Mouse (Mus musculus): ENCODE measurements at regions not wholly inside any gene's neighbourhood (a gene's known extent, or its start where the extent isn't known, plus 50 kb on each side); places are given as distances from the start of the nearest gene placed in this dataset.

- Histone ChIP-seq H3K27me3 (ENCODE audit: control insufficient read depth, insufficient read depth, low read depth, low read length) (no peaks in the 10 kb centered on the region), H3K4me1 (replicated peaks; ENCODE audit: control insufficient read depth, insufficient read depth, low read length) (peaks cover 7% of the 10 kb centered on the region; the same call in 1 of the 2 replicates), H3K4me3 (ENCODE audit: low read length) (no peak overlapping the region), H3K9me3 (ENCODE audit: control insufficient read depth, low read length) (no peaks in the 10 kb centered on the region), H3K36me3 (ENCODE audit: control insufficient read depth, insufficient read depth, low read length) (no peaks in the 10 kb centered on the region), H3K27ac (ENCODE audit: low read length) (peak overlapping the region; percentile 88), H3K4me2 (ENCODE audit: low read depth, low read length) (no peak overlapping the region), H3K9ac (ENCODE audit: low read length) (no peak overlapping the region)
- 15% methylated on average over 1 of the region's 1 CpGs for WGBS
- ATAC-seq (ENCODE audit: low read depth): peak; percentile 27
These were observed 117.6 kb upstream of the Cdkn2b start for GRCm38 (mm10) chr4:89428465-89428864.

GRCm38 (mm10) chr4:89427345-89428293 lies 116.8 kb upstream of the Cdkn2b start:
- 31% methylated on average over 9 of the region's 9 CpGs for WGBS
- H3K36me3 ChIP-seq (ENCODE audit: control insufficient read depth, insufficient read depth, low read length): no peaks in the 10 kb centered on the region
- H3K4me2 ChIP-seq (ENCODE audit: low read depth, low read length): 0 out of 2 replicates have a peak overlapping the region, but pooled peaks have one; percentile 31
- H3K27ac ChIP-seq (ENCODE audit: low read length): peak overlapping the region; percentile 88
- H3K4me3 ChIP-seq (ENCODE audit: low read length): no peak overlapping the region
- peak; percentile 95 for ATAC-seq (ENCODE audit: low read depth)
- H3K4me1 ChIP-seq (replicated peaks; ENCODE audit: control insufficient read depth, insufficient read depth, low read length): peaks cover 7% of the 10 kb centered on the region; the same call in 1 of the 2 replicates
- no peaks in the 10 kb centered on the region for H3K27me3 ChIP-seq (ENCODE audit: control insufficient read depth, insufficient read depth, low read depth, low read length)
- H3K9ac ChIP-seq (ENCODE audit: low read length): no peak overlapping the region
- no peaks in the 10 kb centered on the region for H3K9me3 ChIP-seq (ENCODE audit: control insufficient read depth, low read length)

- no peaks in the 10 kb centered on the region for H3K36me3 ChIP-seq (ENCODE audit: control insufficient read depth, insufficient read depth, low read length)
- no peak overlapping the region for H3K4me2 ChIP-seq (ENCODE audit: low read depth, low read length)
- 30% methylated on average over 2 of the region's 2 CpGs for WGBS
- no peak overlapping the region for H3K9ac ChIP-seq (ENCODE audit: low read length)
- peaks cover 7% of the 10 kb centered on the region; the same call in 1 of the 2 replicates for H3K4me1 ChIP-seq (replicated peaks; ENCODE audit: control insufficient read depth, insufficient read depth, low read length)
- no peaks in the 10 kb centered on the region for H3K27me3 ChIP-seq (ENCODE audit: control insufficient read depth, insufficient read depth, low read depth, low read length)
- H3K9me3 ChIP-seq (ENCODE audit: control insufficient read depth, low read length): no peaks in the 10 kb centered on the region
- H3K27ac ChIP-seq (ENCODE audit: low read length): no peak overlapping the region
- H3K4me3 ChIP-seq (ENCODE audit: low read length): no peak overlapping the region
- no peak for ATAC-seq (ENCODE audit: low read depth)
These were observed 115.1 kb upstream of the Cdkn2b start for GRCm38 (mm10) chr4:89425916-89426315.

GRCm38 (mm10) chr4:89421694-89422354 lies 111.0 kb upstream of the Cdkn2b start:
- peak; percentile 95 for ATAC-seq (ENCODE audit: low read depth)
- Histone ChIP-seq H3K4me1 (replicated peaks; ENCODE audit: control insufficient read depth, insufficient read depth, low read length) (0 out of 2 replicates have a peak, but pooled peaks cover 2% of the 10 kb centered on the region), H3K9ac (ENCODE audit: low read length) (no peak overlapping the region), H3K4me2 (ENCODE audit: low read depth, low read length) (no peak overlapping the region), H3K36me3 (ENCODE audit: control insufficient read depth, insufficient read depth, low read length) (no peaks in the 10 kb centered on the region), H3K27me3 (ENCODE audit: control insufficient read depth, insufficient read depth, low read depth, low read length) (no peaks in the 10 kb centered on the region), H3K27ac (ENCODE audit: low read length) (peak overlapping the region; percentile 75), H3K4me3 (ENCODE audit: low read length) (no peak overlapping the region), H3K9me3 (ENCODE audit: control insufficient read depth, low read length) (no peaks in the 10 kb centered on the region)
- 49% methylated on average over 6 of the region's 6 CpGs for WGBS

GRCm38 (mm10) chr4:89420868-89421267 lies 110.0 kb upstream of the Cdkn2b start:
- Histone ChIP-seq H3K4me2 (ENCODE audit: low read depth, low read length) (no peak overlapping the region), H3K4me3 (ENCODE audit: low read length) (no peak overlapping the region), H3K9me3 (ENCODE audit: control insufficient read depth, low read length) (no peaks in the 10 kb centered on the region), H3K27ac (ENCODE audit: low read length) (no peak overlapping the region), H3K27me3 (ENCODE audit: control insufficient read depth, insufficient read depth, low read depth, low read length) (no peaks in the 10 kb centered on the region), H3K4me1 (replicated peaks; ENCODE audit: control insufficient read depth, insufficient read depth, low read length) (0 out of 2 replicates have a peak, but pooled peaks cover under 1% of the 10 kb centered on the region), H3K36me3 (ENCODE audit: control insufficient read depth, insufficient read depth, low read length) (no peaks in the 10 kb centered on the region), H3K9ac (ENCODE audit: low read length) (no peak overlapping the region)
- WGBS: 84% methylated on average over 5 of the region's 5 CpGs
- no peak for ATAC-seq (ENCODE audit: low read depth)

GRCm38 (mm10) chr4:89419507-89419906 lies 108.7 kb upstream of the Cdkn2b start:
- WGBS: 91% methylated on average over 7 of the region's 7 CpGs
- H3K9ac ChIP-seq (ENCODE audit: low read length): no peak overlapping the region
- H3K4me2 ChIP-seq (ENCODE audit: low read depth, low read length): no peak overlapping the region
- H3K27me3 ChIP-seq (ENCODE audit: control insufficient read depth, insufficient read depth, low read depth, low read length): no peaks in the 10 kb centered on the region
- H3K27ac ChIP-seq (ENCODE audit: low read length): no peak overlapping the region
- H3K9me3 ChIP-seq (ENCODE audit: control insufficient read depth, low read length): no peaks in the 10 kb centered on the region
- H3K36me3 ChIP-seq (ENCODE audit: control insufficient read depth, insufficient read depth, low read length): no peaks in the 10 kb centered on the region
- no peak for ATAC-seq (ENCODE audit: low read depth)
- no peaks in the 10 kb centered on the region for H3K4me1 ChIP-seq (replicated peaks; ENCODE audit: control insufficient read depth, insufficient read depth, low read length)
- H3K4me3 ChIP-seq (ENCODE audit: low read length): no peak overlapping the region

GRCm38 (mm10) chr4:89405624-89406167 lies 94.9 kb upstream of the Cdkn2b start:
- Histone ChIP-seq H3K9ac (ENCODE audit: low read length) (no peak overlapping the region), H3K4me1 (replicated peaks; ENCODE audit: control insufficient read depth, insufficient read depth, low read length) (no peaks in the 10 kb centered on the region), H3K27me3 (ENCODE audit: control insufficient read depth, insufficient read depth, low read depth, low read length) (no peaks in the 10 kb centered on the region), H3K4me2 (ENCODE audit: low read depth, low read length) (no peak overlapping the region), H3K36me3 (ENCODE audit: control insufficient read depth, insufficient read depth, low read length) (no peaks in the 10 kb centered on the region), H3K27ac (ENCODE audit: low read length) (no peak overlapping the region), H3K4me3 (ENCODE audit: low read length) (no peak overlapping the region), H3K9me3 (ENCODE audit: control insufficient read depth, low read length) (no peaks in the 10 kb centered on the region)
- WGBS: 26% methylated on average over 2 of the region's 2 CpGs
- ATAC-seq (ENCODE audit: low read depth): no peak

GRCm38 (mm10) chr4:89403151-89403550 lies 92.3 kb upstream of the Cdkn2b start:
- H3K27me3 ChIP-seq (ENCODE audit: control insufficient read depth, insufficient read depth, low read depth, low read length): no peaks in the 10 kb centered on the region
- H3K9me3 ChIP-seq (ENCODE audit: control insufficient read depth, low read length): no peaks in the 10 kb centered on the region
- H3K4me2 ChIP-seq (ENCODE audit: low read depth, low read length): no peak overlapping the region
- H3K36me3 ChIP-seq (ENCODE audit: control insufficient read depth, insufficient read depth, low read length): no peaks in the 10 kb centered on the region
- no peaks in the 10 kb centered on the region for H3K4me1 ChIP-seq (replicated peaks; ENCODE audit: control insufficient read depth, insufficient read depth, low read length)
- no peak for ATAC-seq (ENCODE audit: low read depth)
- no peak overlapping the region for H3K4me3 ChIP-seq (ENCODE audit: low read length)
- H3K27ac ChIP-seq (ENCODE audit: low read length): no peak overlapping the region
- WGBS: 76% methylated on average over 1 of the region's 1 CpGs
- no peak overlapping the region for H3K9ac ChIP-seq (ENCODE audit: low read length)

GRCm38 (mm10) chr4:89402324-89402723 lies 91.5 kb upstream of the Cdkn2b start:
- Histone ChIP-seq H3K27ac (ENCODE audit: low read length) (no peak overlapping the region), H3K4me1 (replicated peaks; ENCODE audit: control insufficient read depth, insufficient read depth, low read length) (no peaks in the 10 kb centered on the region), H3K9me3 (ENCODE audit: control insufficient read depth, low read length) (no peaks in the 10 kb centered on the region), H3K27me3 (ENCODE audit: control insufficient read depth, insufficient read depth, low read depth, low read length) (no peaks in the 10 kb centered on the region), H3K9ac (ENCODE audit: low read length) (no peak overlapping the region), H3K4me2 (ENCODE audit: low read depth, low read length) (no peak overlapping the region), H3K36me3 (ENCODE audit: control insufficient read depth, insufficient read depth, low read length) (no peaks in the 10 kb centered on the region), H3K4me3 (ENCODE audit: low read length) (no peak overlapping the region)
- no peak for ATAC-seq (ENCODE audit: low read depth)
- 64% methylated on average over 5 of the region's 5 CpGs for WGBS
